ENCODE assay signal across 15 mouse cellular contexts in the genomic region with DNA sequence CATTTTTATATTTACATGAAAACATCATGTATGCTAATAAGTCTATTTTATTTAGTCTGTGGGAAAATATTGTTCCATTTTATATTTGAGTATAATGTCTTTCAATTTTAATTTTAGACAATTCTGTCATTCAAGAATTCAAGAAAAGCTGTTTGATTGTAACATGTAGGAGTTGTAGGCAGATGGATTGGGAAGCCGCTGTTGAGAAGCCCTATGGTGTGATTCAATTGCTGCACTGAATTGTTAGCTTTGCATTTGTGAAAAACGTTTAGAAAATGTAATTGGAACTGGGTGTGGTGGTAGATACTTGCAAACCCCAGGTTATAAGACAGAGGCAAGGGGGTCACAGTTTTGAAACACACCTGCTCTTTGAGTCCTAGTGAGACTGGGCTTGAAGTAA.
DNase-seq lines count a peak whose midpoint lies in the region.
"Had no signal": no experiment of that assay in that cellular context is flagged by ENCODE, and none has a peak within 500 bp of the region (broad histone marks: within the 10 kb centered on the region; RNA-seq: fewer than 3 reads in every experiment).

No protein-coding gene starts in this region.

- peak; percentile 29 for DNase-seq in layer of hippocampus, adult 11-12 months (ENCODE audit: low spot score)
- DNase-seq in layer of hippocampus, postnatal 36 days: no peak
- DNase-seq in layer of hippocampus, adult 8-10 months (ENCODE audit: low spot score in 2 of 2): peak; percentile 13 to 17
- no peak for DNase-seq in layer of hippocampus, postnatal 10 days (ENCODE audit: low spot score in 2 of 2)
- DNase-seq in layer of hippocampus, adult 9-10 months (ENCODE audit: low spot score): peak; percentile 15
- DNase-seq in urinary bladder, postnatal 10 days (ENCODE audit: low spot score): no peak
- DNase-seq in heart, postnatal 10 days: no peak
- DNase-seq: adrenal gland, adult 2 months; adrenal gland, postnatal 10 days; adrenal gland, postnatal 25 days; cerebellum, adult 11-12 months; cerebellum, adult 2 months; cerebellum, adult 9-10 months; cerebellum, postnatal 10 days; cerebellum, postnatal 25 days had no signal

- intact Hi-C loops in heart, postnatal 10 days (cut with DNase I): no loop called here

Comparison
In these comparisons a context has a peak if more than half of its experiments do, and no peak if none do; other contexts are left out.
1. DNase-seq: peak in layer of hippocampus, adult 11-12 months (single experiment), layer of hippocampus, adult 8-10 months (2 of 2) and layer of hippocampus, adult 9-10 months (single experiment); none in layer of hippocampus, postnatal 36 days (0 of 2), layer of hippocampus, postnatal 10 days (0 of 2), urinary bladder, postnatal 10 days (single experiment) and heart, postnatal 10 days (0 of 2).